Mouse (Mus musculus) frontal cortex, postnatal 14 days (tissue): ENCODE data around the gene Mgarp.
"Not testable (repeated sequence)": the region's sequence is repeated elsewhere in the genome, so short reads cannot be mapped to it uniquely, and the experiment has no call there.

Experiments
- DNase-seq, 2 experiments: peaks; one replicate each; pipeline ENCODE4 v3.0.0; 2022; ENCODE audit warnings: low spot score in 2 of 2

Gene Mgarp

GRCm38 (mm10) chr3:51396219-51397068 lies at the start of gene Mgarp:
Gene Mgarp, minus strand, starts transcription at chr3:51396738.
- no peak for DNase-seq

GRCm38 (mm10) chr3:51434871-51435595 lies 38.5 kb upstream of the Mgarp start:
- DNase-seq, result no peak

- DNase-seq, result not testable (repeated sequence)
These were observed 37.8 kb upstream of the Mgarp start for GRCm38 (mm10) chr3:51434364-51434763.

- DNase-seq, result no peak
These were observed 28.9 kb upstream of the Mgarp start for GRCm38 (mm10) chr3:51425394-51425793.

GRCm38 (mm10) chr3:51421921-51422320 lies 25.4 kb upstream of the Mgarp start:
- DNase-seq, result no peak

- no peak for DNase-seq
These were observed 21.4 kb upstream of the Mgarp start for GRCm38 (mm10) chr3:51417966-51418365.

- no peak for DNase-seq
These were observed 20.9 kb upstream of the Mgarp start for GRCm38 (mm10) chr3:51417485-51417884.

- no peak for DNase-seq
These were observed 20.6 kb upstream of the Mgarp start for GRCm38 (mm10) chr3:51417135-51417458.

- DNase-seq, result peak in 1 of 2 experiments; percentile 25
These were observed 20.0 kb upstream of the Mgarp start for GRCm38 (mm10) chr3:51416364-51417134.

- DNase-seq, result peak in 1 of 2 experiments; percentile 31
These were observed 19.5 kb upstream of the Mgarp start for GRCm38 (mm10) chr3:51416073-51416363.

GRCm38 (mm10) chr3:51415098-51416072 lies 18.8 kb upstream of the Mgarp start, which contains the start of gene Naa15:
Gene Naa15, plus strand, starts transcription at chr3:51415148.
- DNase-seq, result peak; percentile 90 to 94

- DNase-seq, result no peak
These were observed 16.7 kb upstream of the Mgarp start for GRCm38 (mm10) chr3:51413276-51413675.

- DNase-seq, result no peak
These were observed 15.9 kb upstream of the Mgarp start for GRCm38 (mm10) chr3:51412457-51412856.

- peak; percentile 87 to 95 for DNase-seq
These were observed 12.1 kb upstream of the Mgarp start, which contains the start of gene Ndufc1 for GRCm38 (mm10) chr3:51408561-51409183. Gene Ndufc1, minus strand, starts transcription at chr3:51408988.

GRCm38 (mm10) chr3:51407870-51408560 lies 11.5 kb upstream of the Mgarp start:
- DNase-seq, result peak in 1 of 2 experiments; percentile 21

GRCm38 (mm10) chr3:51402628-51403027 lies 6.1 kb upstream of the Mgarp start:
- DNase-seq, result no peak

- not testable (repeated sequence) for DNase-seq
These were observed 5.5 kb upstream of the Mgarp start for GRCm38 (mm10) chr3:51402054-51402453.

- DNase-seq, result no peak
These were observed 4.1 kb upstream of the Mgarp start for GRCm38 (mm10) chr3:51400682-51401081.

GRCm38 (mm10) chr3:51399531-51399930 lies 3.0 kb upstream of the Mgarp start:
- DNase-seq, result no peak

GRCm38 (mm10) chr3:51398667-51399066 lies 2.1 kb upstream of the Mgarp start:
- DNase-seq, result no peak
